Mouse (Mus musculus) neural tube, embryonic 12.5 days (tissue): ENCODE data around the gene Iqck. TPM values are rescaled to one million over a fixed set of nuclear protein-coding genes. Genes with fewer than 3 reads are reported as not detected.

Source experiments
- ATAC-seq: fragments of 200-750 bp; cut with Nextera tagmentation; 2 replicates; pipeline ENCODE4 v1.8.0; 2017; ENCODE audit warnings: low read depth, mild to moderate bottlenecking, moderate TSS enrichment, moderate library complexity; ENCODE audit not compliant: low FRiP score
- H3K27ac ChIP-seq: fragments of 300-500 bp; sonication (generic); 2 replicates; pipeline ENCODE4 v1.5.1; 2016
- H3K27me3 ChIP-seq: fragments of 300-500 bp; sonication (generic); replicated peaks from 2 replicates; pipeline ENCODE4 v1.6.1; 2016; ENCODE audit warnings: mild to moderate bottlenecking
- H3K36me3 ChIP-seq: fragments of 300-500 bp; sonication (generic); 2 replicates; pipeline ENCODE4 v1.6.1; 2016; ENCODE audit warnings: mild to moderate bottlenecking
- H3K4me1 ChIP-seq: fragments of 300-500 bp; sonication (generic); 2 replicates; pipeline ENCODE4 v1.6.1; 2016
- H3K4me2 ChIP-seq: fragments of 300-500 bp; sonication (generic); replicated peaks from 2 replicates; pipeline ENCODE4 v1.6.1; 2016; ENCODE audit warnings: mild to moderate bottlenecking
- H3K4me3 ChIP-seq: fragments of 300-500 bp; sonication (generic); 2 replicates; pipeline ENCODE4 v1.5.1; 2016
- H3K9ac ChIP-seq: fragments of 300-500 bp; sonication (generic); 2 replicates; pipeline ENCODE4 v1.6.1; 2016; ENCODE audit warnings: mild to moderate bottlenecking
- H3K9me3 ChIP-seq: fragments of 300-500 bp; sonication (generic); 2 replicates; pipeline ENCODE4 v1.6.1; 2016; ENCODE audit warnings: mild to moderate bottlenecking
- WGBS: fragments of 180-500 bp; shearing (Covaris S2); methylation state at CpG from one replicate; pipeline ENCODE4 v1.1.7; 2016; 5-methylcytosine and 5-hydroxymethylcytosine counted together
- polyA plus RNA-seq: library from polyadenylated mRNA; unstranded; fragments of >200 nt; fragmentation: Nextera tagmentation; extraction: Ambion mirVana; gene quantifications from 2 replicates; pipeline ENCODE4 v1.2.1, GENCODE M21; 2016

The Iqck gene
- polyA plus RNA-seq, 1 experiment from 2014 or later = 3.1 TPM

DNA sequence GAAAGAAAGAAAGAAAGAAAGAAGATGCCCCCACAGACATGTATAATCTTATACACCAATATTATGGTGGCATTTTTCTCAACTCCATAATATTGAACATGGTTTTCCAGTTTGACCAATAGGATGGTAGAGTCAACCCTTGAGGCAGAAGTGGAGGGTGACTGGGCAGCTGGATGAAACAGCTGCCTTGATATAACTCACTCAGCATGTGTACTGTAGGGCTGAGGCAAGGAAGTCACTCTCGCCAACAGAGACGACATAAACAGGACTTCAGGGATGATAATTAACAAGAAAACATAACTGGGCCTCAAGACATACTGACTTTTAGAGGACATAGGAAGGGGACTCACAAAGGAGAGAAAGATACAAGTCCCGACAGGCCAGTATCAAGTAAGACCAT, 946 bp upstream of the Iqck start:
- Histone ChIP-seq H3K36me3 (peaks cover 39% of the 10 kb centered on the region), H3K27me3 (no peaks in the 10 kb centered on the region), H3K9me3 (no peaks in the 10 kb centered on the region), H3K4me1 (peaks cover 10% of the 10 kb centered on the region), H3K4me2 (peak overlapping the region; percentile 90), H3K27ac (no peak overlapping the region), H3K4me3 (peak overlapping the region; percentile 86), H3K9ac (peak overlapping the region; percentile 65)
- 19% methylated on average over 3 of the region's 3 CpGs for WGBS
- ATAC-seq = no peak

DNA sequence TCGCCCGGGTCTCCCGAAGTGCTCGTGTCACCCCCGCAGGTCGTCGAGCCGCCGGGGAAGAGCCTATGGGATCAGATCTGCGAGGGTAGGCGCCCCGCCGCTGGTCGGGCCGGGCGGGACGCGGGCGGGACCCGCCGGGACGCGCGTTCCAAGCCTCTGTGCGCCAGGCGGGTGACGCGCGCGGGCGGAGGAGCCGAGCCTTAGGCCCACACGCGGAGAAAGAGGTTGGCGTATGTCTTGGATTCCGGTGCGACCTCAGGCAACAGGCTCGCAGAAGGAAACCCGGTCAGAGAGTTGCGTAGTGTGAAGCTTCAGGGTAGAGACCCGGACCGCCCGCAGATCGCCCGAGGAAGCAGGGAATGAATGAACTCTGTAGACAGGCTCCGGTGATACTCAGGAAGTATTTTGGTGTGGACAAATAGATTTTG, 339 bp downstream of the Iqck start, which contains the start of gene Knop1:
Gene Knop1 (minus strand): TSS at position 378 of the 428 bp plus-strand sequence.
- peak; percentile 81 for ATAC-seq
- peak within 1 kb of the TSS; percentile 64; the same call in 1 of the 2 replicates for H3K27ac ChIP-seq
- under 1% methylated on average over 46 of the region's 46 CpGs for WGBS
- H3K4me3 ChIP-seq = peak within 1 kb of the TSS; percentile 86
- H3K4me1 ChIP-seq = peaks cover 10% of the 10 kb centered on the region
- no peaks in the 10 kb centered on the region; the same call in 1 of the 2 replicates for H3K9me3 ChIP-seq
- H3K27me3 ChIP-seq = no peaks in the 10 kb centered on the region
- peak within 1 kb of the TSS; percentile 90 for H3K4me2 ChIP-seq
- H3K36me3 ChIP-seq = peaks cover 26% of the 10 kb centered on the region
- H3K9ac ChIP-seq = peak within 1 kb of the TSS; percentile 65

GRCm38 (mm10) chr7:118858640-118859039, 3.1 kb downstream of the Iqck start:
- WGBS = 91% methylated on average over 1 of the region's 1 CpGs
- Histone ChIP-seq H3K4me1 (peaks cover 10% of the 10 kb centered on the region), H3K27ac (no peak overlapping the region), H3K27me3 (no peaks in the 10 kb centered on the region), H3K9me3 (no peaks in the 10 kb centered on the region; the same call in 1 of the 2 replicates), H3K4me2 (no peak overlapping the region), H3K4me3 (no peak overlapping the region), H3K36me3 (no peaks in the 10 kb centered on the region), H3K9ac (no peak overlapping the region)
- no peak for ATAC-seq

DNA sequence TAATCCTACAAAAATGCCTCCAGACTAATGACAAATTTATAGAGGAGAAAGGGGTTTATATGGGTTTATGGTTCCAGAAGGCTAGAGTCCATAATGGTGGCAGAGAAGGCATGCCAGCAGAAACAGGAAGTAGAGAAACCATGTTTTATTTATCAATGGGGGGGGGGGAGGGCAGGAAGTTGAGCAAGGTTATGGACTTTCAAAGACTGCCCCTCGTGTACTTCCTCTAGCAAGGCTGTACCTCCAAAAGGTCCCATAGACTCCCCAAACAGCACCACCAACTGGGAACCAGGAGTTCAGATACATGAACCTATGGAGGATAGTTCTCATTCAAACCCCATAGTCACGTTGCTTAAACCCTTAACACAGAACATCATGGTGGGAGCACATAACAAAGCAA, 9.8 kb downstream of the Iqck start:
- WGBS = 73% methylated on average over 2 of the region's 2 CpGs
- ATAC-seq = no peak
- no peak overlapping the region for H3K9ac ChIP-seq

GRCm38 (mm10) chr7:118879466-118880029, 24.0 kb downstream of the Iqck start:
- Histone ChIP-seq H3K36me3 (no peaks in the 10 kb centered on the region), H3K4me1 (no peaks in the 10 kb centered on the region), H3K27ac (no peak overlapping the region), H3K27me3 (no peaks in the 10 kb centered on the region), H3K4me2 (no peak overlapping the region), H3K9me3 (no peaks in the 10 kb centered on the region), H3K9ac (no peak overlapping the region), H3K4me3 (no peak overlapping the region)
- 83% methylated on average over 3 of the region's 3 CpGs for WGBS
- no peak for ATAC-seq

More for the DNA sequence above, 9.8 kb downstream of the Iqck start:
- Histone ChIP-seq H3K9me3 (no peaks in the 10 kb centered on the region; the same call in 1 of the 2 replicates), H3K36me3 (no peaks in the 10 kb centered on the region), H3K27ac (no peak overlapping the region), H3K4me3 (no peak overlapping the region), H3K4me1 (no peaks in the 10 kb centered on the region), H3K4me2 (no peak overlapping the region), H3K27me3 (no peaks in the 10 kb centered on the region)

DNA sequence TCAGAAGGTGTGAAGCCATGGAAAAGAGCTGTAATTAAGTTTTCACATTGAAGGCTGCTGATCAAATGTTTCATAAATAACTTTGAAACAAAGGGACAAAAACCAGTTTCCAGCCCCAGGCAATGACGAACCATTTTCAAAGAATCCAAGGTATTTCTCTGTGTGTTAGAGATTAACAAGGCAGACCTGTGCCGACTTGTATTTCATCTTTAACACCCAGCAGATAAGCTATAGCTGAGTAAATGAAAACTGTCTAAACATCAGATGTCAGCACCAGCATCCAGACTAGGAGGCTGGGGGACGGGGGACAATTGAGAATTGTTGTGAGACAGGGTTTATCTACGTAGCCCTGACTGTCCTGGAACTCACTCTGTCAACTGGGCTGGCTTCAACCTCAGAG, 28.4 kb downstream of the Iqck start:
- ATAC-seq = no peak
- Histone ChIP-seq H3K4me3 (no peak overlapping the region), H3K36me3 (no peaks in the 10 kb centered on the region), H3K9ac (no peak overlapping the region), H3K4me2 (no peak overlapping the region), H3K4me1 (peaks cover 12% of the 10 kb centered on the region), H3K27me3 (no peaks in the 10 kb centered on the region), H3K9me3 (no peaks in the 10 kb centered on the region), H3K27ac (no peak overlapping the region)
- 90% methylated on average over 4 of the region's 4 CpGs for WGBS

DNA sequence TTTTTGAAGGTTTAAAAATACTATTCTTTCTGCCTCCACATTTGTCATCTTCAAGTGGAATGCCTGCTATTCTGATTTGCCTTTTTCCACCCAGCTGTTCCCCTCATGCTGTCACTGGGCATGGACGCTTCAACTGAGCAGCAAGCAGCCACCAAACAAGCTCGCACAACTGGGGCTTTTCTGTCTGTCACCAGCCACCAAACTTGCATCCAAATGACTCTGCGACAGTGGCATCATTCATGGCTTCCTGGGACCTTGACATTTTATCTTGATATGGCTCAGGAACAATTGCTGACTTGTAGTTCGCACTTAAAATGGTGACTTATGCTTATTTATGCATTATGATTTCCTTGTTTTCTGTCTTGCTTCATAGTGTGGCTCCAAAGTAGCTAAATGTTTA, 29.4 kb downstream of the Iqck start:
- H3K36me3 ChIP-seq = no peaks in the 10 kb centered on the region
- no peak overlapping the region for H3K4me3 ChIP-seq
- no peak overlapping the region for H3K4me2 ChIP-seq
- H3K27ac ChIP-seq = no peak overlapping the region
- no peaks in the 10 kb centered on the region for H3K9me3 ChIP-seq
- peaks cover 20% of the 10 kb centered on the region for H3K4me1 ChIP-seq
- H3K27me3 ChIP-seq = no peaks in the 10 kb centered on the region
- ATAC-seq = no peak
- no peak overlapping the region for H3K9ac ChIP-seq
- 74% methylated on average over 4 of the region's 4 CpGs for WGBS

DNA sequence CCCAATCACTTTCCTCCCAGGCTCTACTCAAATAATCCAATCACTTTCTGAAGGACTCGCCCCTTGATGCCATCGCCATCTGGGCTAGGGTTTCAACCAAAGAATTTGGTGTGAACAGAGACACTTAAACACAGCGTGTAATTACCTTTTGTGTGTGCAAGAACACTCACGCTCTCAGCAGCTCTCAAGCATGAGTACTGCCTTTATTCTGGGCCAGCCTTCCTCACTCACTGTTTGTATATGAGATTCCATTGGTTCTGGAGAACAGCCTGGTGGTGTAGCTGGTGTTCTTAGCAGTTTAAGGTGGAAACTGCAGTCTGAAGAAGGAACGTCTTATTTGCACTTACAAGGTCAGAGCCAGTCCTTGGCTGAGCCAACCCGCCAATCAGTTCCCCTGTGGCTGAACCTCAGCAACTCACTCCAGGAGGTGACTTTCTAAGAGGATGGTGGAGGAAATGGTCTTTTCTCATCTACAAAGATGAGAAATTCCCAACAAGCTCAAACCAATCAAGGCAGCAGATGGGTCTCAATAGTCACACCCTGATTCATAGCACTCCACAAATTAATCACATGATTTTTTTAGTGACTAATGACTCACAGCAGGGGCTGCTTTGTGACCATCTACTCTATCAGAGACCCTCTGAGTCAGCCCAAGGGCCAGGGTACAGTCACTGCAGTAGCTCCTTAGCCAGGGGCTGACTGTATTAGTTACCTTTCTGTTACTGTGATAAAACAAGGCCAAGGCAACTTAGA, 31.9 kb downstream of the Iqck start:
- Histone ChIP-seq H3K27me3 (no peaks in the 10 kb centered on the region), H3K36me3 (no peaks in the 10 kb centered on the region), H3K9ac (no peak overlapping the region), H3K4me3 (no peak overlapping the region), H3K9me3 (no peaks in the 10 kb centered on the region), H3K4me1 (peaks cover 20% of the 10 kb centered on the region), H3K4me2 (no peak overlapping the region), H3K27ac (no peak overlapping the region)
- WGBS = 11% methylated on average over 6 of the region's 6 CpGs
- peak; percentile 56 for ATAC-seq

DNA sequence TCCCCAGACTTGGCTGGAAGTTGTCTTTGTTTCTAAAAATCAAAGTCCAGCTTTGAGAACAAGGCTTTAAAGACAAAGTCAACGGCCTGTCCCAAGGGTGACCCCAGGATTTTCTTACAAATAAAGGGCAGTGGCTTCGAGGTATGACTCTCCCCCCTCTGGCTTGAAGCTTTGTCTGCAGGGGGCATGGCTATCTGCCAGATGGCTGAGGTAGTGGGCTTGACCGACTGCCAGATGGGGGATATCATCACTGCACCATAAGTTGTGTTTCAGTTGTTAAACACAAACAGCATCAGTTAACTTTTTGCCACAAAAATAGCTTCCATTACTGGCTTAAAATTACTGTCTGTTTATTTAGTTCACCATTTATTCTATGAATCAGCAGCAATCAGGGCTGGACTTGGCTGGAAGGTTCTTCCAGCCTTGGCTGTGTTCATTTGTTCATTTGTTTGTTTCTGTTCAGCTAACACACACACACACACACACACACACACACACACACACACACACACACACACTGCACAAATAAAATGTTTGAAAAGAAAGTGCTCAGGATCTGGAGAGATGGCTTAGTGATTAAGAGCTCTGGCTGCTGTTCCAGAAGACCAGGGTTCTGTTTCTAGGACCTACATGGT, 33.6 kb downstream of the Iqck start:
- Histone ChIP-seq H3K4me1 (peaks cover 20% of the 10 kb centered on the region), H3K9me3 (no peaks in the 10 kb centered on the region), H3K4me3 (no peak overlapping the region), H3K27ac (no peak overlapping the region), H3K36me3 (no peaks in the 10 kb centered on the region), H3K27me3 (no peaks in the 10 kb centered on the region), H3K4me2 (no peak overlapping the region), H3K9ac (no peak overlapping the region)
- ATAC-seq = no peak
- 5% methylated on average over 3 of the region's 3 CpGs for WGBS

DNA sequence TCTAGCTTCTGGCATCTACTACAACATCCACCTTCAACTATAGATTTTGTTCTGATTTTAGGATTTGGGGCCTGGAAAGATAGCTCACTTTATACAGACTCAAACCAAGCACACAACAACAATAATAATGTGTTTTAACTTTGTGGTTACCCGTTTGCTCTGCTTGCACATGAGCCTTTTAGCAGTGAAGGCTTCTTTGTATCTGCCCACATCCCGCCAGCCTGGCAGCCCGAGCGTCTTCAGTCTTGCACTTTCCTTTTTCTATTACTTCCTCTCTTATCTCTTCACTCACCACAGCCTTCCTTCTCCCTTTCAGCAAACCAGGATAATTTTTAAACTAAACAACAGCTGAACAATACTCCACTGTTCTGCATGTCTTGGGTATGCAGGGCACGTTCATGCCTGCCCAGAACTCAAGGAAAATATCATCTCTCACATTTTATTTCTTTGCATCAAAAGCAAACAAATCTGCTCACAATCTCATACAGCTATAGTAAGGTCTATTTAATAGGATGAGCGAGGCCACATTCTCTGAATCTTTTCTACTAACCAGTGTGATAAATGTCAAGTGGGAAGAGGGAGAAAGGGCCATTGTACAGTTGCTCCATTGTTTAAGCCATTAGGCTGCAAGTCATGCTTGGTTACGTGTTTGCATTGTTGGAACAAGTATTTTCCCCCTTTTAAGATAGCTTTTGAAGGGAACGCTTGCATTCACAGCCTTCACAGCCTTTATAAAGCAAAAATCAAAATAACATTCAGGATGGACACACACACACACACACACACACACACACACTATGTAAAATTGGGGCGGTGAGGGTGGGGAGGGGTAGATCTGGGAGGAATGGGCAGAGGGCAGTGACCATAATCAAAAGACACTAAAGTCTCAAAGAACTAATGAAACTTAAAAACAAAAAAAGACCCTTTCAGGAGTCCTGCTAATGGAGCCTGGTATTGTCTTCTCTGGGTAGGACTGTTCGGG, 40.2 kb downstream of the Iqck start:
- 32% methylated on average over 10 of the region's 10 CpGs for WGBS
- no peak overlapping the region for H3K4me3 ChIP-seq
- no peaks in the 10 kb centered on the region for H3K36me3 ChIP-seq
- H3K27ac ChIP-seq = no peak overlapping the region
- ATAC-seq = peak; percentile 69
- H3K4me1 ChIP-seq = peaks cover 6% of the 10 kb centered on the region
- no peaks in the 10 kb centered on the region for H3K27me3 ChIP-seq
- H3K9me3 ChIP-seq = no peaks in the 10 kb centered on the region
- no peak overlapping the region for H3K4me2 ChIP-seq
- no peak overlapping the region for H3K9ac ChIP-seq

DNA sequence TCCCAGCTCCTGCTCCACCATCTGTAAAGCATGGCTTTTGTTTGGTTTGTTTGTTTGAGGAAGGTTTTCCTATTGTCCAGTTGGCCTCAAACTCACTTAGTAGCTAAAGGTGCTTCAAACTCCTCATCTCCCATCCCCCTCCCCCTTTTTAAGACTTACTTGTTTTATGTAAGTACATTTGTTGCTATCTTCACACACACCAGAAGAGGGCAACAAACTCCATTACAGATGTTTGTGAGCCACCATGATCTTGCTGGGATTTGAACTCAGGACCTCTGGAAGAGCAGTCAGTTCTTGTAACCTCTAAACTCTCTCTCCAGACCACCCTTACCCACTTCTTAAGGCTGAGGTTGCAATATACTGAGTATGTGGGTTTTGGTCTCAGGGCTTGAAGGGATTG, 42.5 kb downstream of the Iqck start:
- Histone ChIP-seq H3K9ac (no peak overlapping the region), H3K9me3 (no peaks in the 10 kb centered on the region), H3K4me1 (peaks cover 6% of the 10 kb centered on the region), H3K27ac (no peak overlapping the region), H3K4me2 (no peak overlapping the region), H3K27me3 (no peaks in the 10 kb centered on the region), H3K4me3 (no peak overlapping the region), H3K36me3 (no peaks in the 10 kb centered on the region)
- ATAC-seq = no peak

DNA sequence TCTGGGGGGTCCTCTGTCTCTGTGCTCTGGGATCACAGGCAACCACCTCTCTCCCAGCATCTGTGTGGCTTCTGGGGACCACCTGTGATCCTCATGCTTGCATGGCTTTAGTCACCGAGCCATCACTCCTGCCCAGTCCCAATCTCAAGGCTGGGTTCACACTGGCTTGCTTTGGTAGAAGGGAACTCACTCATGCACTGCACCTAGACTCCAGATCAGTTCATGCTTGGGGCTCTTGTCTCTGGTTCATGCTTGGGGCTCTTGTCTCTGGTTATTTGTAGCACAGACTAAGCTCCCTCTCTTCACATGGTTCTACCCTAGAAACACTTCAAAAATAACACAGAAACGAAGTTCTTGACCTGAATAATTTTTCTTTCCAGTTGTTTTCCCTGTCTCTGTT, 44.5 kb downstream of the Iqck start:
- Histone ChIP-seq H3K4me3 (no peak overlapping the region), H3K36me3 (no peaks in the 10 kb centered on the region), H3K4me2 (no peak overlapping the region), H3K4me1 (peaks cover 6% of the 10 kb centered on the region), H3K27ac (no peak overlapping the region), H3K27me3 (no peaks in the 10 kb centered on the region), H3K9me3 (no peaks in the 10 kb centered on the region), H3K9ac (no peak overlapping the region)
- WGBS = 84% methylated on average over 2 of the region's 2 CpGs
- no peak for ATAC-seq
